Mouse (Mus musculus): ENCODE measurements around the gene Gm49361.

Gene Gm49361

DNA sequence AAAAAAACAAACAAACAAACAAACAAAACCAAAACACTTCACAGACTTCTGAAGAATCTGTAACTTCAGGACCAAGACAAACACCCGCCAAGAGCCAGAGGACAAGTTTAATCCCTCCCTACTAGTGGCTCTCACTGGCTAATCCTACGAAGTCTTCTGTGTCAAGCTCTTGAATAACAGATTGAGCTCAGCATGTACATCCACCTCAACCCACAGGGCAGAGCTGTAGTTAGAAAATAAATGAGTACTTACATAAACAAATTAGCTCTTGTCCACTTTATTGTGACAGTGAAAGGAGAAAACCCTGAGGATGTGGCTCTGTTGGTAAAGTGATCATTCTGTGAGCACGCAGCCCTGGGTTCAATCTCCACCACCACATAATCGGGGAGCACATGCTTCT, 124.2 kb downstream of the Gm49361 start:
- no peak for DNase-seq (ENCODE audit: low read depth, low spot score)

DNA sequence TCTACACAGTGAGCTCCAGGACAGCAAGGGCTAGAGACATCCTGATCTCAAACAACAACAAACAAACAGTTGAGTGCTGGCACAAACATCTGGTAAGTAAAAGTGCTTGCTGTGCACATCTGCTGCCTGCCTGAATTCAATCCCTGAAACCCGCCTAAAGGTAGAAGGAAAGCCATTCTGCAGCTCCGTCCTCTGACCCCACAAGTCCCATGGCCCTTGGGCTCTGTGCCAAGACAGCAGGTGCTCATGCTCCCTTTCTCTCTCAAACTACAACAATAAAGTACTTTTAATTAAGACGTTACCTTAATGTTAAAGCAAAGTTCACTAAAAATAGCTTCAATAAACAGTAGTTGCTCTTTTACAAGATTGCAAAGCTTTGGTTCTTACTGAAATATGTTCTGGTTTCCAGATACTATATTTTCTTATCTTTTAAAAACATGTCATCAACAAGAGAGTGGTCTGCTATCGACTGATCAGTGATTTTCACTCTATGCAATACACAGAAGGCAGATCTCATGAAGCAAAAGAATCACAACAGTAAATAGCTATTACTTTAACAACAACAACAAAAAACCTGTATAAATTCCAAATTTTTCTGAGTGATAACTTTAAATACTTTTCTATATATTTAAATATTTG, 125.2 kb downstream of the Gm49361 start:
- no peak for DNase-seq (ENCODE audit: low read depth, low spot score)

DNA sequence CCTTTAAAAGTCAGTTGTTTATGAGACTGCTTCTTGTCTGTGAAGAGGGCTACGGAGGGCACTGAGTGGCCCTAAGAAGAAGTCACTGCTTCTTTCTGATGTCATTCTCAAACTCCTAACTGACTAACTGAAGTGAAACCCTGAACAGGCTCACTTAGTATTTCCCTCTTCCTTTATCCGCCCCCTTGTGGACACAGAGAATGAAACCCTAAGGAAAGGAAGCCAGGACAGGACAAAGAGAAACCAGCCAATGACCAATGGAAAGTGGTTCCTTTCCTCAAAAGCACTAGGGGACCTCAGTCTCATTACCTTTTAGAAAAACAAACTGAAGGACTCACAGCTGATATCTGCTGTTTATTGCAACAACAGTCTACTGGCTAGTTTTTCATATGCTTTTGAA, 126.4 kb downstream of the Gm49361 start:
- peak; percentile 72 for DNase-seq (ENCODE audit: low read depth, low spot score)

DNA sequence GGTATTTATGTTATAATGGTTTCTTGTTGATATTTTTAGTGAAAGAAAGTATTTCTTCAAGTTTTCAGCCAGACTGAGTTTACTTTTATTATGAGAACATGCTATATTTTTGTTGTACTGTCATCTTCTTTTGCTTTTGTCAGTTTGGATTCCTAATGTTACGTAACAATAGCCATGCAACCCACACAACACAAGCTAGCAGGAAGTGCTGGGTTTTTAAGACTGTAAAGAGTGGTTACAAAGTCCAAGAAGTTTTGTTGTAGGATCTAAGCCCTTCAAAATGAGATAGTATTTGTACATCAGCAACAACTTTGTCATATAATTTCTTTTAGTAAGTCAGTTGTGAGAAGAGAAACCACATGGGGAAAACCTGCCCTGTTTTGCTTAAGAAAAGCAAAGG, 128.2 kb downstream of the Gm49361 start:
- DNase-seq (ENCODE audit: low read depth, low spot score) = peak; percentile 53

DNA sequence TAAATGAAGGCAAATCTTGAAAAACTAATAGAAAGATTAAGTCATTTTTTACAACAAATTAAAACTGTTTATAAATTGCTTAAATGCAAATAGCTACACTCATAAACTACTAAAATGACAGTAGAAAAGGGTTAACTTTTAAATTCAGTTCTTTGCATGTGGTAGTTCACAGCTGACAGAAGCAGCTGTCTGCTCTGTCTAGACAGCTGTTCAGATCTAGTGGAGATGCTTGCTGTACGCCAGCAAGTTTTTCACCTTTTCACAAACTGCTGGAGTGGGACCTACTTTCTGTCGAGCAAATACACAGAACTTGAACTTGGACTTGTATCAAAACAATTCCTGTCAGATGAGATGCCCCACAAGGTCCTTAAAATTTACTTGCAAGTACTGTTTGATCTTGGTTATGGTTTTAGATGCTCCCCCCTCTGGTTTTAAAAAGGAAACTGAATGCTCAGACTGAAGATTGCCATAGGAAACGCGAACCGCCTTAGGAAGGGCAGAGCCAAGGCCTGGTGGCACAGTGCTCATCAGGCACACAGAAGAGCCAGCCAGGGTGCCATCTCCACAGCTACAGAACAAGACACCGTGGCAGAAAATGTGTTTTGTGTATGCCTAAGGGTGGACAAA, 129.5 kb downstream of the Gm49361 start:
- DNase-seq (ENCODE audit: low read depth, low spot score) = peak; percentile 69

DNA sequence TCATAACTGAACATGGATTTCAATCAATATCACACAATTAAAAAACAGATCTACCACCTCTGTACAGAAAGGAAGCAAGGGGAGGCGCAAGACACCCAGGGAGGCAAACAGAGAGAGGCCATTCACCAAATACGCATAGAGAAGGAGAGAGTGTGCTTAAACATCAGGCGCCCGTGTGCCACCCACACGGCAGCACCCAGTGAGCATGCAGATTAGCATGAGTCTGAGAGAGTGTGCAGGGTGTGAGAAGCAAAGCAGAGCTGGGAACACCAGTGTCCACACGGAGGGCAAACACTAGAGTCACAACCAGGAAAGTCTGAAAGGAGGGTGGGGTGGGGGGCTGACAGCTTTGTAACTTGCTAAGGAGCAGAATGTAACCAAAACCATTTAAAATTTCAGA, 130.1 kb downstream of the Gm49361 start:
- DNase-seq (ENCODE audit: low read depth, low spot score) = peak; percentile 35

DNA sequence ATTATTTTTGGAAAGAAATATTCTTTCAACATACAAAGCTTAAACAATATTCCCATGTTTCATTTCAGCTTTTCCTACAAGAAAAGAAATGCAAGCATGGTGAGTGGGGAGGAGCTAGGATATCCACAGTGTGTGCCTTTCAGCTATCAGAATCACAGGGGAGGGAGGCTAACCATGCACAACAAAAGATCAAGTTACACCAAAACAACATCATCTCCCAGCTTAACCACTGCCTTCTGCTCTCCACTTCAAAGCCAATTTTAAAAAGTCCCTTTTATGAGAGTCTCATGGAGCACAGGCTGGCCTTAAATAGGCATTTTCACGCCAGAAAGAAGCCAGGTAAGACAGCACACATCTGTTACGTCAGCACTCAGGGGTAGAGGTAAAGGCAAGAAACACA, 134.9 kb downstream of the Gm49361 start:
- DNase-seq (ENCODE audit: low read depth, low spot score) = peak; percentile 43

DNA sequence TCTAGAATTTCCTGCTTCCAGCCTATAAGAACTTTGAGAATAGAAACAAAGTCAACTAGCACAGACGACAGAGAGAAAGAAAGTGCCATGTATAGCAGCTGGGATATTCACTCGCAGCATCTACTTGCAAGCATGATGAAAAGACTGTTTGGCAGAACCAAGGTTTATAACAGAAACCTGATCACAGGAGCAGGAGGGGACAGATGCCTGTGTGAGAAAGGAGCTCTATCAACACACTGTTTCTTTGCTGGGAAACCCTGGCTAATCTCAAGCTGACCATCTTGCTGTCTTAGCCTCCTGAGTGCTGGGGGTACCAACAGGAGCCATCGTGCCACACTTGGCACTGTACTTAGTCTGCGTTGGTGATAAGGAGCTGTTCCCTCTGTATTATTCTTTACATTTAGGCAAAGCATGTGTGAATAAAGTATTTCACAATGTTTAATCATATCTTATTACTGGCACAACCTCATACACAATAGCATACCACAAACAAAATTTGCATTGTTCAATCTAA, 136.0 kb downstream of the Gm49361 start:
- no peak for DNase-seq (ENCODE audit: low read depth, low spot score)

DNA sequence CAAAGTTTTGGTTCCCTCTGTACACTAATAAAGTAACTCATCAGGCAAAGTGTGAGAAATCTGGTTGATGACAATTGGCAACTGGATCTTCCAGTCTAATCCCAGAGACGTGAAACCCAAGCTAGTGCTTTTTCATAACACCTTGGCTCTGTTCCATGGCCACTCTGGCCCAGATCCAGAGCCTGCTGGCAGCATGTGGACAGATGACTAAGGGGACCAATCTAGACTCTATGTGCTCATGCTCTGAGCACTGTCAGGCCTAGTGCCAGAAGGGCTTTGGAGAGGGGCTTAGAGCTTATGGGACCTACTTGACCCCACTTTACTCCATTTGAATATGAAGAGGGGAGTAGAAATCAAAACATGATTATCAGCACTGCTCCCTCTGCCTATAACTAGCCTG, 138.4 kb downstream of the Gm49361 start:
- DNase-seq (ENCODE audit: low read depth, low spot score) = no peak

DNA sequence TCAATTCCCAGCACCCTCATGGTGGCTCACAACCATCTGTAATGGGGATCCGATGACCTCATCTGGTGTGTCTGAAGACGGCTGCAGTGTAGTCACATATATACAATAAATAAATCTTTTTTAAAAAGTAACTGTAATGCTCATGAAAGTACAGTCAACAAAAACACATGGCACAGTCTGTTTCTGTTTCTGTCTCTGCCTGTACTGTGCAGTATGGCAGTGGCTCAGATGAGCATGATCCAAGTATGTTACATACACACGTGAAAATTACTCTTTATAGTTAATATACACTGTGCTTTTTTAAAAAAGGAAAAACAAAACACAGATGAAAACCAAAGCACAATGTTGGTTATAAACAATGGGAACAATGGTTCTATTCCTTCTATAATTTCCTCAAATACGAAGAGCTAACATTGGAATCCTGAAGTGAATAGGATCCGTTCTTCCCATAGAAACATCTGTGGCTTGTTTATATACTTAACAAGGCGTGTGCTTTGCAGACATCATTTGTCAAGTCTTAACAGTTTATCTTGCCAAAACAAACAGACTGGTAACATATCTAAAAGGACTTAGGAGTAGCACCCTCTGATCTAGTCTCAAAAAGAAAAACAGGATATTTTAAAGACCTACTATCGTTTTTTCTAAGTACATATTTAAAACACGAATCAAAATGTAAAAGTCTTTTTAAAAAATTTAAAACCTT, 139.1 kb downstream of the Gm49361 start:
- DNase-seq (ENCODE audit: low read depth, low spot score) = no peak

DNA sequence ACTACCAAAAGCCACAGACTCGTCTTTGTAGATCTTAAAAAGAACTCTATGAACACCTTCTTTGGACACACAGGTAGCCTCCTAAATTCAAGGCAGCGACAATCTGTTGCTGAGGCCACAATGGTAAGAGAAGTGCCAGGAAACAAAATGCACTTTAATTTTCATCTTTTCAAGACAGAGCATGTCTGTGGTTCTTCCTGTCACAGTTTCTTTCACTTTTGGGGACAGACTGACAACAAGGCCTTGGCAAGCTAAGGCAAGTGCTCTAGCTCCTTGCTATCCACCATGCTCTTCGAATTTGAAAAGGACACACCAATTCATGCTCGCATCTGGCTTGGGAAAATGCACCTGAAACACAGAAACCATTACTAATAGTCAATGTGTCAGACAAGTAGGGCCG, 152.6 kb downstream of the Gm49361 start:
- DNase-seq (ENCODE audit: low read depth, low spot score) = peak; percentile 53

Measured in CD4-positive, CD25-positive, alpha-beta regulatory T cell, adult 2 months (primary cell).